Mouse (Mus musculus) cerebral cortex, adult 2 months (tissue): ENCODE measurements around the gene Sspn.

Experiments used
- WGBS: fragments of 180-500 bp; shearing (Covaris S2); methylation state at CpG from one replicate; pipeline ENCODE4 v1.1.7; 2018; 5-methylcytosine and 5-hydroxymethylcytosine counted together

The Sspn gene

GRCm38 (mm10) chr6:145931341-145931740, at the start of gene Sspn:
Gene Sspn (plus strand): TSS chr6:145931641.
- WGBS: 82% methylated on average over 3 of the region's 3 CpGs

GRCm38 (mm10) chr6:145883010-145883409, 48.4 kb upstream of the Sspn start:
- 93% methylated on average over 1 of the region's 1 CpGs for WGBS

GRCm38 (mm10) chr6:145883668-145884067, 47.8 kb upstream of the Sspn start:
- WGBS: 81% methylated on average over 4 of the region's 4 CpGs

GRCm38 (mm10) chr6:145885069-145885468, 46.4 kb upstream of the Sspn start:
- 87% methylated on average over 4 of the region's 4 CpGs for WGBS

DNA sequence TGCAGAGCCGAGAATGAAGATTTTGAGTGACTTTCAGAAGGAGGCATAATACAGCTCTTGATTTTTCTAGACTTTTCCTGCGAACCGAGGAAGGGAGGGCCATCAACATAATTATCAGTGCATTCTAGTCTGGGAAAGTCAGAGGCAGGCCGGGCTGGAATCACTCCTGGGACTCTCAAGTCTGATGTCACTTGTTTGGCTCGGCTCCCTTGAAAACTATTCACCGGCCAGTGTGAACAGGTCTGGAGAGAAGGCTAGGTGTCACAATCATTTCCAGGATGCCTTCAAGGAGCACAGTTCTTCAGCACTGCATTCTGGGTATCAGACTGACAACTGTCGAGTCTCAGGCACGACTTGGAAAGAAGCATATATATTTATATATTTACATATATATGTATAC, 45.2 kb upstream of the Sspn start:
- 80% methylated on average over 8 of the region's 8 CpGs for WGBS

GRCm38 (mm10) chr6:145887719-145888118, 43.7 kb upstream of the Sspn start:
- 93% methylated on average over 6 of the region's 6 CpGs for WGBS

DNA sequence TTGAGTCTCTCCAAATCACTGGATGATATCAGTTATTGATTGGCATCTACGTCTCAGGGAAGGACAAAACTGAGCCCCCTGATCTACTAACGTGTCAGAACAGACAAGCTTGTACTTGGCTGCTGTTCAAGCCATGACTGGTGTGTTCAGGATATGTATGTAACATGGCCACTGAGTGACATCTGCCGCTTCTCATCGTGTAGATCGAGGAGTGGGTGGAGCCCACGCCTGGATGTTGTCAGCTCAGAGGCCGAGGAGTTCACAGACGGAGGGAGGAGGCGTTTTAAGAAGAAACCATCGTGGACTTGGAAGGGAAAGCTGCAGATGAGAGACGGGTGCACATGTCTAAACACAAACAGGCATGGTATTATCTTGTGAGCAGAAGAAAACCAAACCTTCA, 39.5 kb upstream of the Sspn start:
- 76% methylated on average over 11 of the region's 11 CpGs for WGBS

- WGBS: 98% methylated on average over 20 of the region's 20 CpGs
These were observed 38.8 kb upstream of the Sspn start for GRCm38 (mm10) chr6:145892381-145893265.

GRCm38 (mm10) chr6:145893366-145894021, 37.9 kb upstream of the Sspn start:
- 74% methylated on average over 13 of the region's 13 CpGs for WGBS

DNA sequence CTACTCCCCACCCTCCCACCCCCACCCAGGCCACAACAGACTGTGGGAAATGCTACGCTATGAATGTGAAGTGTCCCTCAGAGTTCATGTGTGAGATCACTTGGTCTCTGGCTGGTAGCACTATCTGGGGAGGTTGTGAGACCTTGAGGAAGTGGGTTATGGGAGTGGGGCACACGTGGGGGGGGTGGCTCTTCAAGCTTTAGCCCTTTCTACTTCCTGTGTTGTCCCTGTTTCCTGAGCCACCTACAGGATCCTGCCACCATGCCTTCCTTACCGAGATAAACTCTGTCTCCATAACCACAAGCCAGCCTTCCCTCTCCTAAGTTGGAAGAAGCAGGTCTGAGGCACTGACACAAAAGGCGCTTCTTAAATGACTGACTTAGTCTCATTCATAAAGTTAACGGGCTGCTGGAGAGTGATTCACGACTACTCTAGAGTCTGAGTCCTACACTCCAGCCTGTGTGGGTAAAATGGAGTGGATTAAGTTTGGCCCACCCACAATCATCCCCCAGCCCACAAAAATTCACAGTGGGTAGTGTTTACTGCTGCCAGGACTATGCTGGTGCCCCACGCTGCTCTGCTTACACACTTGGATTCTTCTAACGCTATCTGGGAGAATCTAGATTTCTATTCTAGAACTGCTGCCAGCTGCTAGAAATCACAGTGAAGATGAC, 36.6 kb upstream of the Sspn start:
- WGBS: 46% methylated on average over 8 of the region's 8 CpGs

DNA sequence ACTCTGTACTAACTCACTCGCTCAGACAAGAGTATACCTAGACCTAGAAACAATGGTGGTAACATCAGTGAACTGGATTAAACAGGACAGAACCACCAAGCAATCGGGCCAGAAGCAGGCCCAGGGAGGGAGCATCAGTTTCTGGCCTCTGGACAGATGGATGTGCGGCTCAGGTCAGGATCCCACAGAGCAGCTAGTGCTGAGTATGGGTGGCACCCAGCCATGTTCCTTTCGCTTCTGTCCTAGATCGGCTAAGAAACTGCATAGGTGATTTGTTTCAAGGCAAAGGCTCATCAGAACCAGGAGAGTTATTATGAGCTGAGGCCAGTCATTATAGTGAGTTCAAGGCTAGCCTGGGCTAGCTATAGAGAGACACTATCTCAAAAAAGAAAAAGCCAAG, 27.3 kb upstream of the Sspn start:
- 91% methylated on average over 5 of the region's 5 CpGs for WGBS

- 75% methylated on average over 5 of the region's 5 CpGs for WGBS
These were observed 26.8 kb upstream of the Sspn start for GRCm38 (mm10) chr6:145904616-145905015.

DNA sequence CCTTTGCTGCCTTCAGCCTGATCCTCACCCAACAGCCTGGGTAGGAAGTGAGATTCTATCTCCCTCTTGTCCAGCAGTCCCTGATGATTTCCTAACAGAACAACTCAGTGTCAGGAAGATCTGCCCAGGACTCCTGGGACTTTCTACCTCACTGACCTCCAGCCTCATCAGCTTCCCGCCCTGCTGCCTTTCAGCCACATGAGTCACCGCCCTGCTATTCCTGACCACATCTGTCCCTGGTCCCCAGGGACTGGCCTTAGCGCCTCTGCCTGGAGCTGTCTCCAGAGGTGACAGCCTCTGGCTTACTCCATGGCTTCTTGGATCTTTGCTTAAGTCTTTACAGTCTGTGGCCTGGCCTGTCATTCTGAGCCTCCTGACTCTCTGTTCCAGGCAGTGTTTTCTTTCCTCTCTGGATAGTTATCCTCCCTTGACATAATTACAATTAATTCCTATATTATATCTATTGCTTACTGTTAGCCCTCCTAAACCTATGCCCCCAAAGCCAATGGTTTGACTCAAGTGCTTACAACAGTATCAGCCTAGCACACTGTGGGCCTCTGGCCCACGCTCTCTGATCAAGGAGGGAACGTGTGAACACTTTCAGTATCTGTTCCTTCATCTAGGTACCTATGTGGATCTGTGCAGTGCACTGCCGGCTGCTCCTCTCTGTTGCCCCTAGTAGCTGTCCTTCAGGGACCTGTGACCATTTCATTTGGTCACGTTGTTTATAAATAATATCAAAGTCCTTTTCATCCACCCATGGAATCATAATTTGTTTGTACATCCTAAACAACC, 25.1 kb upstream of the Sspn start:
- WGBS: 88% methylated on average over 7 of the region's 7 CpGs

DNA sequence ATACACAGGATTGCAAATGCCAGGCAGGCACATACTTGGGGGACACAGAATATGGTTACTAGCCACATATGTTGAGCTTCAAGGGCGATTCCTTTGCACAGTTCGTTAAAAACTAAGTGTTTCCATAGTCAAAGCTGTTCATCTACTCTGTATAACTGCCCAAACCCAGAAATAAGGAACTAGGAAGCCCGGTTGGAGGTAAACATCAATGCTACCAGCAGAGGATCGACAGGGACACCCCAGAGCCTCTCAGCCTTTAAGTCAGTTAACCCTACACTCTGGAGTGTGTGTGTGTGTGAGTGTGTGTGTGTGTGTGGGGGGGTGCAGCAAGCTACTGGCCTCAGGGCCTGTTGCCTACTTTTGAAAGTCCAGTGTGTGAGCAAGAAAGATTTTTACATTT, 21.5 kb upstream of the Sspn start:
- WGBS: 76% methylated on average over 4 of the region's 4 CpGs

DNA sequence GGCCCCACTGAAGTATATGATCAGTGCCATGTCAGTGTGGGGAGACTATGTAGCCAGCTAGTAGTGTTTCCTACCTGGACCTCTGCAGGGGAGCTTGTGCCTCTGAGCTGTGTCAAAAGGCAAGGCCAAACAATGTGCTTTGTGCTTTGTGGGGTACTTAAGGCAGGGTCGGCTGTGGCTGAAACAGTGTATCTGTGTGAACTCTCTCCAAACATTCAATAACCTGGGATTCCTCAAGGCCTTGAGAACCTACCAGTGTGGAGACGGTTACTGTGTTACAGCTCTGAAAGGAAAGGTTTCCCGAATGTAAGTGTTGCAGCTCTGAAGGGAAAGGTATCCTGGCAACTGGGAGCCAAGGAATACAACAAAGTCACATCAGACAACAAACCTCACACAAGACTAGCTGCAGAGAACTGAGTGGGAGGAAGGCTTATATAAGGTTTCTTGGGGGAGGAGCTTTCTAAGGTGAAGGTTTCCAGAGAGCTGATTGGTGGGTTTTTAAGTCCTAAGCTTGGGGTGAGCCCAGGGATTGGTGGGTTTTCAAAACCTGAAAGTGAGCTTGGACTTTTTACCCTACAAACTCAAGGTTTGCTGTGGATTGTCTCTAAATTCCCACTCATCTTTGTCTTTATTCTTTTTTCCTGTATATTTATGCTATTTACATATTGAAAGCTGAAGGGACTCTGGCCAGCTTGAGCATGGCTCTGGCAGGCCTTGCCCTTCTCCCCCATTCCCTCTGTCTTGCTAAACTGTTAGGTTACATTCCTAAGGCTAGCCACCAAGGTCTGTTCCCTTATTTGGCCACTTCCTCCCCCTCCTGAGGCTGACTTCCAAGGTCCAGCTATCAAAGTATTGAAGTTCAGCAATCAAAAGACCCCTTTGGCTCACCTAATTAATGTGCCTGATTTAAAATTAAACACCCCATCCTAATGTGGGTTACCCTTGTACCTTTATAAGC, 20.7 kb upstream of the Sspn start:
- 72% methylated on average over 3 of the region's 3 CpGs for WGBS

DNA sequence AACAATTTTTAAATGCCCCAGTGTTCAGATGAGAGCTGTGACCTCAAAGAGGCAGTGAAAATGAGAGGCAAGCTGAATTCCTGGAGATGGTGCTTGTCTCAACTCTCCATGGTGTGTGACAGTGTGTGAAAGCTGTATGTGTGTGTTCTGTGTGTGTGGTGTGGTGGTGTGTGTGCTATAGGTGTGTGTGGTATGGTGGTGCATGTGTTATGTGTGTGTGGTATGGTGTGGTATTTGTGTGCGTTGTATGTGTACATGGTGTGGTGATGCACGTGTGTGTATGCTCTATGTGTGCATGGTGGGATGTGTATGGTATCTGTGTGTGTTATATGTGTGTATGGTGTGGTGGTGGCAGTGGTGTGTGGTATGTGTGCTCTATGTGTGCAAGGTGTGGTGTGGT, 16.0 kb upstream of the Sspn start:
- WGBS: 99% methylated on average over 2 of the region's 2 CpGs

GRCm38 (mm10) chr6:145916401-145916800, 15.0 kb upstream of the Sspn start:
- 29% methylated on average over 6 of the region's 6 CpGs for WGBS

- WGBS: 90% methylated on average over 5 of the region's 5 CpGs
These were observed 13.2 kb upstream of the Sspn start for GRCm38 (mm10) chr6:145918236-145918635.

DNA sequence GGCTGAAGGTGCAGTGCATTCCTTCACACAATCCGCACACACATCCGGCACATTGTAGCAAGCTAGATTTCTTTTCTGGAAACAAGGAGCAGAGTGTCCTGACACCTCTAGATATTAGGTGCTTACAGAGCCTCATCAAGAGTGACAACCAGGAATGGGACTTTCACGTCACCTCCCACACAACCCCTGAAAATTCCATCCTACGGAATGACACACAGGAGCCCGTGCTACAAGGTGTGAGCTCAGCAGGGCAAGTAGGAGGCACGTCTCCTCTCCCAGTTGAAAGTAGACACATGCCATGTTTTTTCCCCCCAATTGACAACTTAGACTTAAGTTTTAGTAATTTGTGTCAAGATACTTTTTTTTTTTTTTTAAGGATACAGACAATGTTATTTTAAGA, 7.8 kb upstream of the Sspn start:
- 76% methylated on average over 6 of the region's 6 CpGs for WGBS

GRCm38 (mm10) chr6:145934001-145934696, 2.7 kb downstream of the Sspn start:
- WGBS: 14% methylated on average over 28 of the region's 28 CpGs
